Mouse (Mus musculus) megakaryocyte, embryonic 14.5 days (primary cell): ENCODE data around the gene Ppid. TPM values are rescaled to one million over a fixed set of nuclear protein-coding genes. Genes with fewer than 3 reads are reported as not detected.

Source experiments
- H3K27me3 ChIP-seq: replicated peaks from 2 replicates; pipeline ENCODE3; 2012; ENCODE audit warnings: inconsistent platforms
- H3K36me3 ChIP-seq: replicated peaks from 2 replicates; pipeline ENCODE3; 2012; ENCODE audit warnings: low read length, inconsistent platforms, mixed read lengths
- H3K4me1 ChIP-seq: 2 replicates; pipeline ENCODE4 v1.6.1; 2012; ENCODE audit warnings: inconsistent platforms
- H3K4me3 ChIP-seq: replicated peaks from 2 replicates; pipeline ENCODE3; 2012; ENCODE audit warnings: moderate library complexity, mild to moderate bottlenecking, inconsistent platforms
- H3K9me3 ChIP-seq: 2 replicates; pipeline ENCODE4 v1.6.1; 2012; ENCODE audit warnings: inconsistent platforms
- FLI1 ChIP-seq: IDR thresholded peaks from 2 replicates; pipeline ENCODE4 v1.6.1; 2012; ENCODE audit warnings: low read length, inconsistent platforms, mixed read lengths
- GATA1 ChIP-seq: IDR thresholded peaks from 3 replicates; pipeline ENCODE4 v1.6.1; 2012; ENCODE audit warnings: mixed read lengths, low read length, inconsistent platforms, borderline replicate concordance
- polyA plus RNA-seq: library from polyadenylated mRNA; stranded (reverse); fragments of >175 nt; gene quantifications from 2 replicates; pipeline ENCODE4 v1.2.3, GENCODE M21; 2012; ENCODE audit warnings: low replicate concordance; ENCODE audit not compliant: insufficient read depth

Ppid gene
- polyA plus RNA-seq, 1 experiment = 7.8 TPM

DNA sequence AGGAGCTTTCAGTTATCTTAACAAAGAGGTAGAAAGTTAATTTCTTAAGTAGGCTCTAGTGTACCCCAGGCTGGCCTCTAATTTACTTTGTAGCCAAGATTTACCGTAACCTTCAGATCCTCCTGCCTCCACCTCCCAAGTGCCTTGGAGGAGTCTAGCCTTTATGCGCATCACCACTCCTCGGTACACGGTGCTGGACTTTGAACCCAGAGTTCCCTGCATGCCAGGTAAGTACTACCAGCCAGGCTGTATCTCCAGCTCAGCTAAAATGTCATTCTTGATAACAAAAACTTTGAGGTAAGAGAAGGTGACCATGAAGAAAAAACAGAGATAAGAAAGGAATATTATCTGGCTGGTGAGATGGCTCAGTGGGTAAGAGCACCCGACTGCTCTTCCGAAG is 30.6 kb upstream of the Ppid start:
- TF ChIP-seq FLI1 = no peak
- TF ChIP-seq GATA1 = no peak
- Histone ChIP-seq H3K36me3 (no peaks in the 10 kb centered on the region), H3K27me3 (no peaks in the 10 kb centered on the region), H3K4me1 (peaks cover 26% of the 10 kb centered on the region), H3K9me3 (no peaks in the 10 kb centered on the region), H3K4me3 (no peak overlapping the region)

DNA sequence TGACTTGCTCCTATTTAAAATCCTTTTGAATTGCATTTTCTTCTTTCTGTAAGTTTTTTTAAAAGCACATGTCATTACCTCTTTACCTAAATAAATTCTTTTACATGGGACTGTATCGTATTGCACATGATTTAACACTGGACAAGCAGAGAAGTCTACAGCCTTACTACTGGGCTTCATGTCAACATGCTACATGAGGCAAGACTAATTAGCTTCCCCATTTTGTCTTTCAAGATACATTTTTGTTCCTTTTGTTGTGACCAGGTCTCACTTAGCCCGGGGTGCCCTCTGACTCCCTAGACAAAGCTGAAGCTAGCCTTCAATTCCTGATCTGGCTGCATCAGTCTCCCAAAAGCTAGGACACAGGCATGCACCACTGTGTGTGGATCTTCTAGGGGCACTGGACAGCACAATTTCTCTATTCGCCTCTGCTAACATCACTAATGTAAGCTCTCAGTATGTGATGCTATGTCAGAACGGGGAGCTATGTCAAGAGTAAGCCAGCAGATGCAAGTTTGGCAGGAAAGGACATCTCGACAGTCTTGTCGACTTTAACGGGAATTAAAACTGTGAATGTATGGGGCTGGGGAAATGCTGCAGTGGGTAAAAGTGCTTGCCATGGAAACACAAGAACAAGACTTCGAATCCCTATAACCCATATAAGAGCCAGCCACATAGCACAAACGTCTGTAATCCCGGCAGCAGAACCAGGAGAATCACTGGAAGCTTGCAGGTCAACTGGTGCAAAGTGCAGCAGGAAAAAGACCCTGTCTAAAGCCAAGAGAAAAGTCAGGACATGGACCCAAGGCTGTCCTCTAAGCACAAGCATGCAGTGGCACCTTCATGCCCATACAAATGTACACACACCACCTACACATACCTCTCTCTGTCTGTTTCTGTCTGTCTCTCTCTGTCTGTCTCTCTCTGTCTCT is 29.1 kb upstream of the Ppid start:
- H3K27me3 ChIP-seq = no peaks in the 10 kb centered on the region
- peaks cover 39% of the 10 kb centered on the region for H3K4me1 ChIP-seq
- no peaks in the 10 kb centered on the region for H3K36me3 ChIP-seq
- no peaks in the 10 kb centered on the region for H3K9me3 ChIP-seq
- no peak overlapping the region for H3K4me3 ChIP-seq
- no peak for TF ChIP-seq GATA1
- TF ChIP-seq FLI1 = no peak

DNA sequence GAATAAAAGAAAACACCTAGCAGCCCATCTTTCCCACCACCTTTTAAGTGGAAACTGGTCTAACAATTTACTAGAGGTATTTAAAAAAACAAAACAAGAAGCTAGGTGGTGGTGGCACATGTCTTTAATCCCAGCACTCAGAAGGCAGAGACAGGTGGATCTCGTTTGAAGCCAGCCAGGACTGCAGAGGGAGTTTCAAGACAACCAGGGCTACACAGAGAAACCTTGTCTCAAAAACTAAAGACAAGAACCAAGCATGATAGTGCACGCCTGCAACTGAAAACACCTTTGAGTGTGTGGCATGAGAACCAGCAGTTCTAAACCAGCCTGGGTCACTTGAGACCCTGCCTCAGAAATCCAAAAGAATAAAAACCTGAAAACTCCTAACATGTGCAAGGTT is 27.6 kb upstream of the Ppid start:
- Histone ChIP-seq H3K9me3 (no peaks in the 10 kb centered on the region), H3K4me1 (peaks cover 46% of the 10 kb centered on the region), H3K36me3 (no peaks in the 10 kb centered on the region), H3K4me3 (no peak overlapping the region), H3K27me3 (no peaks in the 10 kb centered on the region)
- TF ChIP-seq FLI1 = no peak
- TF ChIP-seq GATA1 = no peak

DNA sequence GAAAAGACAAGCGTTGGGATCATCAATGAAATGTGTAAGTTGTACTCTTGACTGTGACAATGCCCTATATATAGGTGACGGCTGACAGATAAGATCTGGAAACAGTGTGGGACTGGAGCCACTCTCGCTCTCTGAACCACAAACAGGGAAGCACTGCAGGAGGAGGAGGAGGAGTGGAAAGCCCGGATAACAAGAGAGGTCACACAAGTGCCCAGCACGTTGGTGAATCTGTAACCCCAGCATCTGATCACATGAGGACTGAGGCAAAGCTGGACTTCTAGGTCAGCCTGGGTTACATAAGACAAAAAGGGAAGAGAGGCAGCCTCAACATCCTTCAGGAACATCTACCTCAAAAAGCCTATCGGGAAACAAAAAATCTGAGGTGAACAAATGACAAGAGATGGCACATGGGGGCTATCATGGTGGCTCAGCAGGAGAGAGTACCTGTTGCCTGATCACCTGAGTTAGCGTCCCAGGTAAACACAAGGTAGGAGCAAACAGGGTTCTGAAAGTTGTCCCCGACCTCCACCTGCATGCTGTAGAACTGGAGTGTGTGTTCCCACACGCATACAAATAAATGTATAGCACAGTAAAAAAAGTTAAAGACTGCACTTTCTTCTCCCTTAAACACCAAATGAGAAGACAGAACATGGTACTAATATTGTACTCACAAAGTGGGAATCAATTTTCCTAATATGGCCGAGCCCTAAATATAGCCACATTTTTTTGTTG is 26.1 kb upstream of the Ppid start:
- no peaks in the 10 kb centered on the region for H3K27me3 ChIP-seq
- H3K9me3 ChIP-seq = no peaks in the 10 kb centered on the region
- no peaks in the 10 kb centered on the region for H3K36me3 ChIP-seq
- TF ChIP-seq FLI1 (no peak), GATA1 (no peak)
- H3K4me1 ChIP-seq = peaks cover 34% of the 10 kb centered on the region
- peak overlapping the region; percentile 47 for H3K4me3 ChIP-seq

DNA sequence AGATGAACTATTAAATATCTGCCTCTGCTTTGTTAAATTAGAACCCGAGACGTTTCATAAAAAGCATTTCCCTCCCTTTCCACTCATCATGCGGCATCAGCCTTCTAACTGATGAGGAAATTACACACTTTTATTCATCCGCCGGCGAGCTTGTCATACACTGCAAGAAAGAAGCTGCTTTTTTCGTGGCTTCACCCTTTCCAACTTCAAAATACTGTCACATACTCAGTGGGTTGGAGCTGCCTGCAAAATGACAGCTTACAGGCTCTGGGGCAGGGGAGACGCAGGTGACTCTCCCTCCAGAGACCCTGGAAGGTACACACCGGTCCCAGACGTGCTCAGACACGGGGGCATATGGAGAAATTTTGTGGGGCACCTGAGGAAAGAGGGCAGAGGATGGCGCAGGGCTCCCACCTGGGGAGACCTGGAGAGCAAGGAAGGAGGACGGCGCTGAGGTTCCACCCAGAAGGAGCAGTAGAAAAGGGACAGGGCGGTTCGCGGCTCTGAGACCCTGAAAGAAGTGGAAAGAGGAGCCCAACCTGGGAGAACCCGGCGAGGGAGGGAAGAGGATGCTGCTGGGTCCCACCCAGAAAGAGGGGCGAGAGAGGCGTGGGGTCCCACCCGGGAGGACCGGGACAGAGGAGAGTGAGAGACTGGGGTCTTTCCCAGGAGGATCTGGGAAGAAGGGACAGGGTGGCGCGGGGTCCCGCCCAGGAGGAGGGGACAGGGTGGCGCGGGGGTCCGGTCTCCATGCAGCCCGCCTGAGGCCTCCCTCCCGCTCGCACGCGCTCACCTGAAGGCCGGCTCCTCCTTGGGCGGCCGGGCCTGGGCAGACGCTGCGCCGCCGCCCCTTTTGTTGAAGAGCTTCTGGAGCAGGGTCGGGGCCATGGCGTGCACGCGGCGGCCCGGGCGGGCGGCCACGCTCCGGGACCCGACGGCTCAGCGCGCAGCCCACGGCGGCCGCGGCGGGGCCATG is 24.1 kb upstream of the Ppid start:
- Histone ChIP-seq H3K27me3 (no peaks in the 10 kb centered on the region), H3K4me1 (peaks cover 32% of the 10 kb centered on the region), H3K36me3 (no peaks in the 10 kb centered on the region), H3K4me3 (peak overlapping the region; percentile 99), H3K9me3 (no peaks in the 10 kb centered on the region)
- TF ChIP-seq GATA1 = no peak
- no peak for TF ChIP-seq FLI1

DNA sequence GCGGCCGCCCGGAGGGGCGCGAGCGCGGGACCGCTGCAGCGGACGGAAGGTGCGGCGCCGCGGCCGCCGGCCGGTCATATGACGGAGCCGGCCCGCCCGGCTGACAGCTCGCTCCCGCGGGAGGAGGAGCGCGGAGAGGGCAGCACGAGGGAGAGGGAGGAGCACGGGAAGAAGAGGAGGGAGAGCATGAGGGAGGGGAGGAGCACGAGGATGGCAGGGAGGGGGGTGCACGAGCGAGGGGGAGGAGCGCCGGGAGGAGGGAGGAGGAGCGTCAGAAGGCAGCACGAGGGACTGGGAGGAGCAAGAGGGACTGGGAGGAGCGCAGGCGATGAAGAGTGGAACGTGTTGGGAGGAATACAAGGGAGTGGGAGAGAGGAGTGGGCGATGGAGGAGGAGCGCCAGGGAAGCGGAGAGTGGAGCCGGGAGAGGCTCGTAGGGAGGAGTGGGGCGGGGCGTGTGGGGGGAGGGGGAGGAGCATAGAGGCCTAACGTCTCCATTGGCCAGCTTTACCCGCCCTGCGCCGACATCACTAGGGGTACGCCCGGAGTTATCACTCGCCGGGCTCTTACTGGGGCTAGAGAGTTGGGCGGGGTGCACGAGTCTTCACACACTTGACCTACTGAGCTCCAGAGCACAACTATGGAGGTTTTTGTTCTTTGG is 23.3 kb upstream of the Ppid start, which contains the start of gene Fnip2:
TSS of gene Fnip2 (minus strand) at position 94 of the 660 bp plus-strand sequence.
- H3K27me3 ChIP-seq = no peaks in the 10 kb centered on the region
- peak within 1 kb of the TSS; percentile 99 for H3K4me3 ChIP-seq
- TF ChIP-seq FLI1 = no peak
- no peak for TF ChIP-seq GATA1
- peaks cover 38% of the 10 kb centered on the region for H3K4me1 ChIP-seq
- H3K36me3 ChIP-seq = no peaks in the 10 kb centered on the region
- H3K9me3 ChIP-seq = no peaks in the 10 kb centered on the region

DNA sequence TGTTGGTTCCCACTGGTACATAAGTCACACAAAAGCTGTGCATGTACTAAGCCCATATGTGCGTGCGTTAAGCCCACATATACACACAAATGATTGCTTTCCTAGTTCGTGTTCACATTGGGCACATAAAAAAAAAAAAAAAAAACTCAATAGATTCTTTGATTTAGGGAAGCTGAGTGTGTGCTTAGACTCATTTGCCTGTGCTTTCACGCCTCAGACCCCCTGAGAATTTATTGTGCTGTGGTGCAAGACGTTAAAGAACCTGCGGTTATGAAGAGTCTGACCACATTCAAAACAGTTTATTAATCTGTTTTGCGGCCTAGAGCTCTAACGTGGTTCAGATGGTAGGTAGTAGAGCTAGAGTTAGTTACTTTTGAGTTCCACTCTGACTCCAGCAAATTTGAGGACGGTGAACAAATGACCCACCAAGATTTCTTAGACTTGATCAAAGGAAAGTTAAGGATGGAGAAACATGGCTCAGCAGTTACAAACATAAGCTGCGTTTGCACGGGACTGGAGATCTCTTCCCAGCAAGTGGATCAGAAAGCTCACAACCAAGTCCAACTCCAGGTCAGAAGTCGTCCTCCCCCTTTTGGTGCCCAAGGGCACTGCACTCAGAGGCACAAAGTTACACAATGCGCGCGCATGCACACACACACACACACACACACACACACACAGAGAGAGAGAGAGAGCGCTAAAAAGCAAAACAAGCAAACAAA is 22.4 kb upstream of the Ppid start:
- Histone ChIP-seq H3K4me3 (no peak overlapping the region), H3K36me3 (no peaks in the 10 kb centered on the region), H3K27me3 (no peaks in the 10 kb centered on the region), H3K4me1 (peaks cover 38% of the 10 kb centered on the region), H3K9me3 (no peaks in the 10 kb centered on the region)
- TF ChIP-seq GATA1 = no peak
- TF ChIP-seq FLI1 = no peak

DNA sequence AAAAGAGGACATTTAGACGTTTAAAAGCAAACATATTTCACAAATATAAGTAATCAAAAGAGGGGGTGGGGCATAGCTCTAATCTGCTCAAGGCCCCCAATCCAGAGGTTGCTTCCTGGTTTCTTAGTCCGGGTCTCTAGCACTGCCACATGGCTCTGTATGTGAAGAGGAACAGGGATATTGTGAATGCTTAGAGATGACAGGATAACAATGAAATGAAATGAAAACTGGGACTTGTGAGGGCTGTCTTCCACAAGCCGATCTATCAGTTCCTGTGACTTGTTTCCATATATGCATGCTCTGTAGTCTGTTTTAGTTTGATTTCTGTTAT is 21.8 kb upstream of the Ppid start:
- Histone ChIP-seq H3K9me3 (no peaks in the 10 kb centered on the region), H3K36me3 (no peaks in the 10 kb centered on the region), H3K27me3 (no peaks in the 10 kb centered on the region), H3K4me1 (peaks cover 41% of the 10 kb centered on the region), H3K4me3 (no peak overlapping the region)
- TF ChIP-seq GATA1 (no peak), FLI1 (no peak)
